Mouse (Mus musculus) cortical plate, adult 2 months (tissue): ENCODE measurements around the gene Utp11.

Source experiments
- CTCF ChIP-seq: fragments of 200-500 bp; IDR thresholded peaks from 2 replicates; pipeline ENCODE4 v1.5.1; 2011; ENCODE audit warnings: mild to moderate bottlenecking, control low read depth, low read length; ENCODE audit not compliant: insufficient read depth; ENCODE audit errors: extremely low read depth
- POLR2A ChIP-seq: fragments of 200-500 bp; IDR thresholded peaks from 2 replicates; pipeline ENCODE4 v1.6.1; 2011; ENCODE audit warnings: mild to moderate bottlenecking, low read length, control low read depth; ENCODE audit not compliant: insufficient read depth; ENCODE audit errors: extremely low read depth

DNA sequence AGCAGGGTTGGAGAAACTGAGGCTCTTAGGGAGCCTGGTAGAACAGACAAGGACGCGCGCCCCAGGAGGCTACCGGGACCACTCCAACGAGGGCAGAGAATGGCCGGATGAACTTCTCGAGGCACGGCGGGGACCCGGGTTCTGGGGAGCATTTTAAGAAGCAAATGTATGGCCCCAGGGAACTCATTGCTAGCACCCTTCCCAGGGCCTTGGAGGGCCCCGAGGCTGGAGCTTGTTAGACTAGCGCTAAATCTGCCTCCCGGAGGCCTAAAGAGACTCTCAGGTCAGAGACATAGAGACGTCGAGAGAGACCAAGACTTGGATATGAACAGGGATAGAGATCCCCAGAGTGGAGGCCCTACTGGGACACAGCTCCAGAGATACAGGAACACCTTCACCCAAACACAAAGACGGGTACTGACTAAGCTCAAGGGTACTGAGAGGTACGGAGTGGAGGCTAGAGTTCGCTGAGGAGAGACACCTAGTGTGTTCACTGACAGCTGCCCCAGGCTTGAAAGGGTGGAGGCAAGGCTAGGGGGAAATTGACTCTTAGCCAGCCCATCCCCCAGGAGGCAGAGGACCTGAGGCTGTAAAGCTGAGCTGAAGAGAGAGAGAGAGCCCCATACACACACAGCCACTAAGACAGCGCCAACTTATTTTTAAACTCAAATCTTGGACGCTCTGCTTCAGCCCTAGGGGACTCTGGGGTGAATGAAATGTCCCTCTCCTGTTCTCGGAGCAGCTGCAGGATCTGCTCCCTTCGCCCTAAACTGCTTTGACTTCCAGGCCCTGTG lies 7.8 kb upstream of the Utp11 start:
- TF ChIP-seq POLR2A, result no peak
- TF ChIP-seq CTCF, result no peak
